Mouse (Mus musculus) adrenal gland, adult 2 months (tissue): Measurements from ENCODE around the gene Thbs2. TPM values are rescaled to one million over a fixed set of nuclear protein-coding genes. Genes with fewer than 3 reads are reported as not detected.
"Not testable (repeated sequence)": the region's sequence is repeated elsewhere in the genome, so short reads cannot be mapped to it uniquely, and the experiment has no call there.

ENCODE experiments used
- DNase-seq: peaks from one replicate; pipeline ENCODE4 v3.0.0; 2021
- polyA plus RNA-seq: library from polyadenylated mRNA; depleted of rRNA; stranded (reverse); fragments of >200 nt; gene quantifications from 2 replicates; pipeline ENCODE4 v1.2.3, GENCODE M21; 2012; rRNA removed
- total RNA-seq, 2 experiments: library from RNA; stranded (reverse); gene quantifications; 2 replicates each; pipeline ENCODE4 v1.2.3; 2021

Thbs2 gene
- total and polyA plus RNA-seq, 3 experiments = 2.0 to 3.9 (median 2.5) TPM

GRCm38 (mm10) chr17:14635546-14636323, 58.3 kb downstream of the Thbs2 start:
- no peak for DNase-seq

GRCm38 (mm10) chr17:14628901-14629300, 65.1 kb downstream of the Thbs2 start:
- DNase-seq = no peak

- DNase-seq = no peak
Measured at GRCm38 (mm10) chr17:14627828-14628338, 66.2 kb downstream of the Thbs2 start.

- DNase-seq = no peak
Measured at GRCm38 (mm10) chr17:14624433-14624832, 69.6 kb downstream of the Thbs2 start.

GRCm38 (mm10) chr17:14621006-14621405, 73.0 kb downstream of the Thbs2 start:
- DNase-seq = not testable (repeated sequence)

- no peak for DNase-seq
Measured at GRCm38 (mm10) chr17:14620037-14620436, 74.0 kb downstream of the Thbs2 start.

- no peak for DNase-seq
Measured at GRCm38 (mm10) chr17:14619038-14619437, 75.0 kb downstream of the Thbs2 start.

Other genes with a start within 250 kb of the Thbs2 start
- 1 to 10 TPM; 3.3 to 6.3 TPM for gene Wdr27, start 248.9 kb upstream of the Thbs2 start, total RNA-seq
- gene Wdr27, start 248.9 kb upstream of the Thbs2 start, polyA plus RNA-seq = 10.9 and 21.1 TPM in 2 replicates
- gene 1600012H06Rik, start 248.9 kb upstream of the Thbs2 start, total RNA-seq = 10 to 100 TPM; 27.6 to 33.1 TPM
- 13.2 and 23.8 TPM in 2 replicates for gene 1600012H06Rik, start 248.9 kb upstream of the Thbs2 start, polyA plus RNA-seq